Mouse (Mus musculus) liver, adult 2 months (tissue): ENCODE data around the gene E4f1. TPM values are rescaled to one million over a fixed set of nuclear protein-coding genes. Genes with fewer than 3 reads are reported as not detected.
A peak's percentile ranks its signal among the peaks of the same experiment; 100 is the strongest.

Experiments
- DNase-seq: peaks from one replicate; pipeline ENCODE4 v3.0.0-alpha.2; 2011; ENCODE audit warnings: low read depth, low spot score; ENCODE audit errors: extremely low read depth
- H3K27ac ChIP-seq: fragments of 200-500 bp; replicated peaks from 2 replicates; pipeline ENCODE4 v1.5.1; 2012; ENCODE audit warnings: low read depth, mild to moderate bottlenecking, control low read depth, inconsistent platforms, low read length; ENCODE audit not compliant: insufficient read depth
- H3K27me3 ChIP-seq: fragments of 200-500 bp; 2 replicates; pipeline ENCODE4 v1.6.1; 2012; ENCODE audit warnings: mild to moderate bottlenecking, moderate library complexity, low read length, inconsistent platforms; ENCODE audit not compliant: control insufficient read depth, insufficient read depth
- H3K36me3 ChIP-seq: fragments of 200-500 bp; 2 replicates; pipeline ENCODE4 v1.6.1; 2012; ENCODE audit warnings: low read length, inconsistent platforms; ENCODE audit not compliant: control insufficient read depth, insufficient read depth
- H3K4me1 ChIP-seq: fragments of 200-500 bp; 2 replicates; pipeline ENCODE4 v1.6.1; 2011; ENCODE audit warnings: low read length; ENCODE audit not compliant: control insufficient read depth, insufficient read depth
- H3K4me3 ChIP-seq: fragments of 200-500 bp; 2 replicates; pipeline ENCODE4 v1.5.1; 2011; ENCODE audit warnings: low read depth, mild to moderate bottlenecking, control low read depth, low read length, moderate library complexity; ENCODE audit not compliant: insufficient read depth
- H3K79me2 ChIP-seq: fragments of 200-500 bp; 2 replicates; pipeline ENCODE4 v1.6.1; 2012; ENCODE audit warnings: inconsistent platforms, mild to moderate bottlenecking, low read length, moderate library complexity; ENCODE audit not compliant: control insufficient read depth, insufficient read depth
- H3K9ac ChIP-seq: fragments of 200-500 bp; 2 replicates; pipeline ENCODE4 v1.6.1; 2012; ENCODE audit warnings: low read depth, mild to moderate bottlenecking, control low read depth, inconsistent platforms, low read length
- CTCF ChIP-seq: fragments of 200-500 bp; IDR thresholded peaks from 2 replicates; pipeline ENCODE4 v1.5.1; 2011; ENCODE audit warnings: low read depth, low read length, control low read depth
- POLR2A ChIP-seq: fragments of 200-500 bp; IDR thresholded peaks from 2 replicates; pipeline ENCODE4 v1.6.1; 2011; ENCODE audit warnings: low read length, control low read depth; ENCODE audit not compliant: insufficient read depth; ENCODE audit errors: extremely low read depth
- WGBS: fragments of 180-500 bp; shearing (Covaris S2); methylation state at CpG from one replicate; pipeline ENCODE4 v1.1.7; 2018; 5-methylcytosine and 5-hydroxymethylcytosine counted together
- polyA plus RNA-seq: library from polyadenylated mRNA; depleted of rRNA; stranded (reverse); fragments of >200 nt; gene quantifications from 2 replicates; pipeline ENCODE4 v1.2.3, GENCODE M21; 2012
- total RNA-seq: library from RNA; depleted of rRNA; stranded (reverse); fragments of >200 nt; gene quantifications from 2 replicates; pipeline ENCODE4 v1.2.3, GENCODE M21; 2014

E4f1 gene
- total and polyA plus RNA-seq, 2 experiments: 6.7 to 33.3 TPM

DNA sequence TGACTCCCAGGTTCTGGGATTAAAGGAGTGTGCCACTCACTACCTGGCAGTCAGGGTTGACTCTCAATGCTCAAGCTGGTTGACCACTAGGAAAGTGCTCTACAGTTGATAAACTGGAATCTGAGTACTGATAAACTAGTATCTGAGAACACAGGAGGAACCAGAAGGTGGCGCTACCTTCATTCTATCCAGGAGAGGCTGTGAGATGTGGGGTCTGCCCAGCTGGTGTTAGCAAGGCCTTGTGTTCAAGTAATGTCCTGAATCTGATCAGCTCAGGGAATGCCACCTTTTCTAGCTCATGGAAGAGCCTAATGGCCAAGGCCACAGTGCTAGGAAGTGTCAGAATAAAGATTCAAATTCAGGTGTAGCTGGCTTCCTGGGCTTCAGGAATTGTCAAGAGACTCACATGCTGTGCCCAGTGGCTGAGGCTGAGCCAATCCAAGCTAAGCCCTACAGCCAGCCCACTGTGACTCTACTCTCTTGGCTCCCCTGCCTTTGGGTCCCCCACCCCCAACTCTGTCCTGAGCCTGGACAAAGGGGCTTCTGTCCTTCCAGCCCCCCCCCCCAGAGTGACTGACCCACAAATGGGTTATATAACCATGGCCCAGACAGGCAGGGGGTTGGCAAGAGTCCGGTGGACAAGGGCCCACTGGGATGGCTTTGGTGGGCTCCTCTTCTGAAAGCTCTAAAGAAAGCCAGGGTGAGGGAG lies 24.7 kb upstream of the E4f1 start:
- TF ChIP-seq CTCF: peak; percentile 33; the same call in 1 of the 2 replicates
- TF ChIP-seq POLR2A: no peak
- DNase-seq: no peak
- 63% methylated on average over 2 of the region's 2 CpGs for WGBS

DNA sequence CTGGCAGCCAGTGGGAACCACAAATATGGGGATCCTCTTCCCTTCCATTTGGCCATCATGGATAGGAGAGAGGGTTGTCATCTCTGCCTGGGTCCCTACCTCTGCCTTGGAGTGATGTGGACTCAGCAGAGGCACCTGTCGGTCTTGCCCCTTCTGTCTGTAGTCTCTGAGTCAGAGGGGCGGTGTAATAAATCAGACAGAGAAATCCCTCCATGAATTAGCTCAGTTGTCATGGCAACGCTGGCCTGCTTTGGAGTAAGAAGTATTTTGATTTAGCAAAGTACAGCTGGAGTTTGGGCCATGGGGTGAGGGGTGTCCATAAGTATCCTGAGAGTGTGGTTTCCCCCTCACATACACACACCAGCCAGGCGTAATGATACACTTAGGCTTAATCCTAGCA lies 20.3 kb upstream of the E4f1 start:
- H3K79me2 ChIP-seq: no peaks in the 10 kb centered on the region
- 99% methylated on average over 4 of the region's 4 CpGs for WGBS
- no peak overlapping the region for H3K27ac ChIP-seq
- DNase-seq: no peak
- no peaks in the 10 kb centered on the region for H3K4me1 ChIP-seq
- no peaks in the 10 kb centered on the region for H3K36me3 ChIP-seq
- no peak for TF ChIP-seq CTCF
- TF ChIP-seq POLR2A: no peak
- H3K27me3 ChIP-seq: peaks cover 13% of the 10 kb centered on the region
- H3K9ac ChIP-seq: no peak overlapping the region
- no peak overlapping the region for H3K4me3 ChIP-seq

More for the DNA sequence above, 24.7 kb upstream of the E4f1 start:
- H3K9ac ChIP-seq: no peak overlapping the region
- H3K27ac ChIP-seq: no peak overlapping the region
- no peaks in the 10 kb centered on the region for H3K36me3 ChIP-seq
- H3K4me1 ChIP-seq: no peaks in the 10 kb centered on the region
- no peaks in the 10 kb centered on the region for H3K27me3 ChIP-seq
- H3K4me3 ChIP-seq: no peak overlapping the region
- no peaks in the 10 kb centered on the region for H3K79me2 ChIP-seq

DNA sequence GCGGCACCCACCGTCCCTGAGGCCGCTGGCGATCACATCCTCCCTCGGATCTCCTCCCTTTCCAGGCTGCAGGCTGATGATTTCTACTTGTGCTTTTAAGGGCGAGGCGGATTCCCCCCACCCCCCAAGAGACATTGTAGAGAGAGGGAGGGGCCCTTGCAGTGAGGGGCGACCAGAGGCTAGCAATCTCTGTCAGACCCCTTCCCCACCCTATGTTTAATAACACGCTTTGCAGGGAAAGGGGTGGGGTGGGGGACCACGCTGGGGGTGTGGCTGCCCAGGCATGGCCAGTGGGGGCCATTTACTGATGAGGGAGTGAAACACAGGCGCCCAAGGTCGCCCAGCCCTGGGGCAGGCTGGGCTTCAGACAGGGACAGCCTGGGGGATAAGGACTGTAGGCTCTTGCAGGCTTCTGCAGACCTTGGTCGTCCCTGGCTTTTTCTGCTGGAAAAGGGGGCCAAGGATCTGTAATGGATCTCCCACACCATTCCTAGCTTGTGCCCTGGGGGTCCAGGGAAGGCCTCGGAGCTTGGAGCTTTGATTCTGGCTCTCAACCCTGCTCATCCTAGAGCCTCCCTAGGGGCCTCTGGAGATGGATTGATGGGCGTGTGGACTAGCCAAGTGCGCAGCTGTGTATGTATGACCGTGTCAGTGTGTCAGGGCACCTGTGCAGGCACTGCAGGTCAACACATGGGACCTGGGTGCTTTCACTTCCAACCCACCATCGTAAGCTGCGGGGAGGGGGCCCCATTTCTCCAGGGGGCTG lies 19.3 kb upstream of the E4f1 start:
- Histone ChIP-seq H3K4me3 (peak overlapping the region; percentile 71; the same call in 1 of the 2 replicates), H3K9ac (peak overlapping the region; percentile 75), H3K27ac (no peak overlapping the region), H3K4me1 (no peaks in the 10 kb centered on the region), H3K36me3 (no peaks in the 10 kb centered on the region), H3K27me3 (peaks cover 13% of the 10 kb centered on the region), H3K79me2 (no peaks in the 10 kb centered on the region)
- DNase-seq: no peak
- TF ChIP-seq POLR2A (no peak), CTCF (no peak)
- 42% methylated on average over 19 of the region's 19 CpGs for WGBS

DNA sequence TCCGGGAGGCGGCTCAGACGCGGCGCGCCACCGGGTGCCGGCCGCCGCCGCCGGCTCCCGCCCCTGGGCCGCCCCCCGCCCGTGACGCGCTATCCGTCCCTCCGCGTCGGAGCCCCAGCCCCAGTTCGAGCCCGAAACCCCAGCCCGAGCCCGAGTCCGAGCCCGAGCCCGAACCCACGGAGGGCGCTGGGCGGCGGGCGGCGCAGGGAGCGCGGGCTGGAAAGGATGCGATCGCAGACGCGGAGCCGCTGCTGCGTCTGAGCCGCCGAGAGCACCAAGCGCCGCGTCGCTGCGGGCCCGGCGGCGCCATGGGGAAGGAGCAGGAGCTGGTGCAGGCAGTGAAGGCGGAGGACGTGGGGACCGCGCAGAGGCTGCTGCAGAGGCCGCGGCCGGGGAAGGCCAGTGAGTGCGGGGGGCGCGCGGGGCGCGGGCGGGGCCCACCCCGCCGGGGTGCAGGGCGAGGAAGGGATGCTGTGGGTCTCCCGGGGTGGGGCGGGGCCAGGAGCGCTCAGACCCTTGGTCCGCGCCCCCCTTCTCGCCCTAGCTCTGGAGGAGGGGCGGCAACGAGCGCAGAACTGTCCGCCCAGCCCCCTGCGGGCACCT lies 18.6 kb upstream of the E4f1 start:
- TF ChIP-seq CTCF: no peak
- no peak for TF ChIP-seq POLR2A
- Histone ChIP-seq H3K4me3 (peak overlapping the region; percentile 71), H3K79me2 (no peaks in the 10 kb centered on the region), H3K9ac (peak overlapping the region; percentile 75), H3K4me1 (no peaks in the 10 kb centered on the region), H3K36me3 (no peaks in the 10 kb centered on the region), H3K27ac (no peak overlapping the region), H3K27me3 (peaks cover 13% of the 10 kb centered on the region)
- no peak for DNase-seq
- 2% methylated on average over 79 of the region's 81 CpGs for WGBS

DNA sequence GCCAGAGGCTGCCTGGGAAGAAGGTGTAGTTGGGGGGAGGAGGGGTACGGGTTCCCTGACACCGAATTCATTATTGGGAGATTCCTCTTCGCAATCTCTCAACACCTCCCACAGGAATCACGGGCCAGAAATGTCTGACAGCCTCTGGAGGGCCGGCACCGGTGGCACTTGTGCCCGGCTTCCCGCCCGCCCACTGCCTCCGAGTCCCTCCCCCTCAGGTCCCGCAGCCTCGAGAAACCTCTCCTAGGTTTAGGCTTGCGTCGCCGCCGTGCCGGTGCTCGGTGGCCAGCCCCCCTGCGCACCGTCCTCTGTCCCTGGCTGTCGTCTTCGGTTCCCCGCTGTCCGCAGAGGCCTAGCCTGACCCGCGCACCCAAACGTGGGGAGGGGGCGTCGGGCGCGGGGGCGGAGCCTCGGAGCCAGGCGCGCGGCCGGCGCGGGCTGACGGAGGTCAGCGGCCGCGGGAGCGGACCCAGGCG lies 18.1 kb upstream of the E4f1 start, which contains the start of gene Caskin1:
Gene Caskin1 (plus strand): TSS at position 416 of the 476 bp plus-strand sequence.
- 4% methylated on average over 44 of the region's 45 CpGs for WGBS
- Histone ChIP-seq H3K36me3 (no peaks in the 10 kb centered on the region), H3K79me2 (no peaks in the 10 kb centered on the region), H3K4me3 (peak within 1 kb of the TSS; percentile 71), H3K9ac (peak within 1 kb of the TSS; percentile 75), H3K27me3 (peaks cover 13% of the 10 kb centered on the region), H3K4me1 (no peaks in the 10 kb centered on the region), H3K27ac (no peak within 1 kb of the TSS)
- no peak for DNase-seq
- no peak for TF ChIP-seq POLR2A
- no peak for TF ChIP-seq CTCF
